Mouse (Mus musculus) CD8-positive naive resting alpha-beta T cell, adult 2 months (primary cell): ENCODE measurements around the gene Pfn1.

Experiments
- DNase-seq, 2 experiments: peaks; one replicate each; pipeline ENCODE4 v3.0.0; 2022; ENCODE audit warnings: low read depth in 2 of 2, low spot score in 2 of 2

The Pfn1 gene

GRCm38 (mm10) chr11:70655571-70656455 is 1.4 kb upstream of the Pfn1 start:
- DNase-seq: peak; percentile 26

- peak; percentile 50 to 68 for DNase-seq
These were observed 603 bp upstream of the Pfn1 start for GRCm38 (mm10) chr11:70654923-70655570.

- peak; percentile 41 to 51 for DNase-seq
These were observed 873 bp downstream of the Pfn1 start for GRCm38 (mm10) chr11:70653345-70654197.

- peak in 1 of 2 experiments; percentile 37 for DNase-seq
These were observed 1.5 kb downstream of the Pfn1 start for GRCm38 (mm10) chr11:70652884-70653344.

- peak in 1 of 2 experiments; percentile 32 for DNase-seq
These were observed 2.2 kb downstream of the Pfn1 start for GRCm38 (mm10) chr11:70652029-70652883.

GRCm38 (mm10) chr11:70651391-70651790 is 3.1 kb downstream of the Pfn1 start:
- DNase-seq: no peak

- DNase-seq: peak; percentile 30 to 51
These were observed 3.9 kb downstream of the Pfn1 start for GRCm38 (mm10) chr11:70650322-70651175.

- no peak for DNase-seq
These were observed 5.2 kb downstream of the Pfn1 start for GRCm38 (mm10) chr11:70649185-70649734.

- DNase-seq: no peak
These were observed 5.9 kb downstream of the Pfn1 start for GRCm38 (mm10) chr11:70648512-70648911.

- peak; percentile 27 to 28 for DNase-seq
These were observed 6.6 kb downstream of the Pfn1 start for GRCm38 (mm10) chr11:70647716-70648420.

- peak; percentile 89 to 95 for DNase-seq
These were observed 7.5 kb downstream of the Pfn1 start, which contains the start of the genes Rnf167 and Slc25a11 for GRCm38 (mm10) chr11:70646691-70647650. Gene Rnf167, plus strand, starts transcription at chr11:70647235. Gene Slc25a11, minus strand, starts transcription at chr11:70647479.

- DNase-seq: no peak
These were observed 8.2 kb downstream of the Pfn1 start for GRCm38 (mm10) chr11:70646259-70646555.

GRCm38 (mm10) chr11:70645461-70646258 is 8.8 kb downstream of the Pfn1 start:
- no peak for DNase-seq

- DNase-seq: no peak
These were observed 9.8 kb downstream of the Pfn1 start for GRCm38 (mm10) chr11:70644564-70645103.

GRCm38 (mm10) chr11:70643051-70643450 is 11.4 kb downstream of the Pfn1 start:
- no peak for DNase-seq

- no peak for DNase-seq
These were observed 13.2 kb downstream of the Pfn1 start for GRCm38 (mm10) chr11:70641241-70641640.
